Mouse (Mus musculus) spleen, adult 12 weeks (tissue): Measurements from ENCODE around the gene Srcin1.

Experiments
- DNase-seq: peaks from one replicate; pipeline ENCODE4 v3.0.0; 2022; ENCODE audit warnings: low spot score

Srcin1 gene

GRCm38 (mm10) chr11:97578286-97578685 lies 2.3 kb upstream of the Srcin1 start:
- no peak for DNase-seq

- peak; percentile 34 for DNase-seq
Measured at GRCm38 (mm10) chr11:97575638-97576037, 348 bp downstream of the Srcin1 start.

GRCm38 (mm10) chr11:97575075-97575474 lies 911 bp downstream of the Srcin1 start:
- DNase-seq: no peak

GRCm38 (mm10) chr11:97574551-97575051 lies 1.4 kb downstream of the Srcin1 start:
- no peak for DNase-seq

- DNase-seq: no peak
Measured at GRCm38 (mm10) chr11:97573891-97574550, 2.0 kb downstream of the Srcin1 start.

- DNase-seq: no peak
Measured at GRCm38 (mm10) chr11:97572895-97573480, 3.0 kb downstream of the Srcin1 start.

- no peak for DNase-seq
Measured at GRCm38 (mm10) chr11:97572089-97572345, 4.0 kb downstream of the Srcin1 start.

GRCm38 (mm10) chr11:97571266-97572088 lies 4.5 kb downstream of the Srcin1 start:
- DNase-seq: no peak

- no peak for DNase-seq
Measured at GRCm38 (mm10) chr11:97570493-97571137, 5.4 kb downstream of the Srcin1 start.

- no peak for DNase-seq
Measured at GRCm38 (mm10) chr11:97569806-97570205, 6.2 kb downstream of the Srcin1 start.

GRCm38 (mm10) chr11:97569301-97569724 lies 6.7 kb downstream of the Srcin1 start:
- DNase-seq: no peak

- no peak for DNase-seq
Measured at GRCm38 (mm10) chr11:97568729-97569128, 7.3 kb downstream of the Srcin1 start.

GRCm38 (mm10) chr11:97567480-97567879 lies 8.5 kb downstream of the Srcin1 start:
- DNase-seq: no peak

- DNase-seq: no peak
Measured at GRCm38 (mm10) chr11:97566551-97566950, 9.4 kb downstream of the Srcin1 start.

GRCm38 (mm10) chr11:97563730-97564129 lies 12.3 kb downstream of the Srcin1 start:
- DNase-seq: no peak

GRCm38 (mm10) chr11:97562536-97562935 lies 13.4 kb downstream of the Srcin1 start:
- no peak for DNase-seq

- no peak for DNase-seq
Measured at GRCm38 (mm10) chr11:97560210-97560963, 15.6 kb downstream of the Srcin1 start.

GRCm38 (mm10) chr11:97559549-97559948 lies 16.4 kb downstream of the Srcin1 start:
- no peak for DNase-seq

GRCm38 (mm10) chr11:97557885-97558284 lies 18.1 kb downstream of the Srcin1 start:
- DNase-seq: no peak

GRCm38 (mm10) chr11:97556569-97557408 lies 19.2 kb downstream of the Srcin1 start:
- peak; percentile 29 for DNase-seq

GRCm38 (mm10) chr11:97555144-97555543 lies 20.8 kb downstream of the Srcin1 start:
- DNase-seq: no peak
